Mouse (Mus musculus) kidney, adult 2 months (tissue): ENCODE results near the gene Elmo1.

Source experiments
- CTCF ChIP-seq: fragments of 200-500 bp; conservative IDR thresholded peaks from 2 replicates; pipeline ENCODE4 v1.5.1; 2011; ENCODE audit warnings: low read depth, mild to moderate bottlenecking, control low read depth, low read length, moderate library complexity, mixed read lengths; ENCODE audit not compliant: insufficient read depth, insufficient read length
- POLR2A ChIP-seq: fragments of 200-500 bp; IDR thresholded peaks from one replicate; pipeline ENCODE4 v1.6.1; 2011; ENCODE audit warnings: low read depth, low read length, control low read depth

DNA sequence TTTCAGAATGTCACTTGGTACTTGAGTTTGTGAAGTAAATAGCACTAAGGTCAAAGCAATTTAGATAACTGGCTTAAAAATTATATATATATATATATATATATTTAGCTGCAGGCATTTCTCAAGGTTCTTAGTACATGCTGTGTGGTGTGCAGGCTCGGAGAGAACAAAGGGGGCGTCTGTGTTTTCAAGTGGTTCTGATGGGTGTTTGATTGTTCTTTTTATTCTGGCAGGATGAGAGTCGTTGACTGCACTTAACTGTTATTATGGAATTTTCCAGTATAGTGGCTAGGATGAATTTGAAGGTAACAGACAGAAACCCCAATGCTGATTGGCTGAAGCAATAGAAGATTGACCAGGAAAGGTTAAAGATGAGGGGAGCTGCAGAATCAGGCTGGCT, 33.6 kb downstream of the Elmo1 start:
- no peak for TF ChIP-seq CTCF
- TF ChIP-seq POLR2A = no peak
